Mouse (Mus musculus) cerebellum, adult 2 months (tissue): ENCODE data around the gene Irf4.

Experiments used
- CTCF ChIP-seq: fragments of 200-500 bp; IDR thresholded peaks from 2 replicates; pipeline ENCODE4 v1.5.1; 2011; ENCODE audit warnings: low read depth, mild to moderate bottlenecking, control low read depth, low read length, moderate library complexity, borderline replicate concordance; ENCODE audit not compliant: insufficient read depth
- POLR2A ChIP-seq: fragments of 200-500 bp; IDR thresholded peaks from 2 replicates; pipeline ENCODE4 v1.6.1; 2011; ENCODE audit warnings: low read length, control low read depth, borderline replicate concordance; ENCODE audit not compliant: insufficient read depth

DNA sequence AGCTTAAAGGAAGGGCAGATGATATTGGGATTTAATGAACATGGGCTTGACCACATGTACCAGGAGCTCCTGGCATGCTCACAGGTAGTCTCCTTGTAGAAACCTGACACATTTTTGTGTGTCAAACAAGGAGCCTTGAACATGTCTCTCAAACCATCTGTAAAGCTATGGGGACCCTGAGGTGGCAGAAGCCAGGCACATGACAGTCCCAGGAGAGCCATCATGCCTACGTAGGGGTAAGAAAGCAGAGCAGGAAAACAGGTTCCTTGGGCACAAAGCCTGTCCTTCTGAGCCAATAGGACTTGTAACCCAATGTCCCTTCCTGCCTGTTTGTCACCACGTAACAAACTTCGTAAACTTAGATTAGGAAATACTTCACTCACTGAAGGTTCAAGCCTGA is 37.3 kb upstream of the Irf4 start:
- no peak for TF ChIP-seq CTCF
- TF ChIP-seq POLR2A = no peak
